Mouse (Mus musculus) liver, embryonic 16.5 days (tissue): Measurements from ENCODE around the gene Clec12a. TPM values are rescaled to one million over a fixed set of nuclear protein-coding genes. Genes with fewer than 3 reads are reported as not detected.

Source experiments
- ATAC-seq: fragments of 200-750 bp; cut with Nextera tagmentation; 2 replicates; pipeline ENCODE4 v1.8.0; 2017; ENCODE audit warnings: low read depth, mild to moderate bottlenecking, moderate number of reproducible peaks, moderate library complexity
- H3K27ac ChIP-seq: fragments of 300-500 bp; sonication (generic); 2 replicates; pipeline ENCODE4 v1.5.1; 2014; ENCODE audit warnings: mild to moderate bottlenecking, low read length
- H3K27me3 ChIP-seq: fragments of 300-500 bp; sonication (generic); 2 replicates; pipeline ENCODE4 v1.6.1; 2014; ENCODE audit warnings: low read depth, low read length, mixed read lengths; ENCODE audit not compliant: control insufficient read depth, insufficient read depth
- H3K36me3 ChIP-seq: fragments of 300-500 bp; sonication (generic); 2 replicates; pipeline ENCODE4 v1.6.1; 2014; ENCODE audit warnings: mild to moderate bottlenecking; ENCODE audit not compliant: control insufficient read depth, insufficient read depth
- H3K4me1 ChIP-seq: fragments of 300-500 bp; sonication (generic); 2 replicates; pipeline ENCODE4 v1.6.1; 2014; ENCODE audit warnings: low read depth, low read length, mixed read lengths; ENCODE audit not compliant: control insufficient read depth
- H3K4me2 ChIP-seq: fragments of 300-500 bp; sonication (generic); 2 replicates; pipeline ENCODE4 v1.6.1; 2014; ENCODE audit warnings: low read depth, low read length, mixed read lengths
- H3K4me3 ChIP-seq: fragments of 300-500 bp; sonication (generic); 2 replicates; pipeline ENCODE4 v1.5.1; 2014; ENCODE audit warnings: low read depth, mild to moderate bottlenecking, low read length
- H3K9ac ChIP-seq: fragments of 300-500 bp; sonication (generic); 2 replicates; pipeline ENCODE4 v1.6.1; 2014; ENCODE audit warnings: low read depth, low read length
- H3K9me3 ChIP-seq: fragments of 300-500 bp; sonication (generic); replicated peaks from 2 replicates; pipeline ENCODE4 v1.6.1; 2016; ENCODE audit warnings: low read length; ENCODE audit not compliant: control insufficient read depth
- WGBS: fragments of 180-500 bp; shearing (Covaris S2); extraction: QIAGEN DNeasy Blood & Tissue Kit; methylation state at CpG from one replicate; pipeline ENCODE4 v1.1.7; 2014; ENCODE audit not compliant: insufficient replicate concordance; 5-methylcytosine and 5-hydroxymethylcytosine counted together
- polyA plus RNA-seq: library from polyadenylated mRNA; unstranded; fragments of >200 nt; fragmentation: Nextera tagmentation; extraction: Ambion mirVana; gene quantifications from 2 replicates; pipeline ENCODE4 v1.2.1, GENCODE M21; 2015

The Clec12a gene
- polyA plus RNA-seq, 1 experiment from 2014 or later: 13.1 TPM

- 66% methylated on average over 2 of the region's 2 CpGs for WGBS
- no peak within 1 kb of the TSS for H3K4me3 ChIP-seq
- H3K4me2 ChIP-seq: no peak within 1 kb of the TSS
- no peaks in the 10 kb centered on the region for H3K27me3 ChIP-seq
- H3K9ac ChIP-seq: no peak within 1 kb of the TSS
- ATAC-seq: no peak
- no peaks in the 10 kb centered on the region for H3K4me1 ChIP-seq
- no peaks in the 10 kb centered on the region for H3K9me3 ChIP-seq
- no peaks in the 10 kb centered on the region for H3K36me3 ChIP-seq
- H3K27ac ChIP-seq: no peak within 1 kb of the TSS
These were observed 43.3 kb downstream of the Clec12a start, which contains the start of gene Clec12b for GRCm38 (mm10) chr6:129385774-129386173. Clec12b (minus strand) TSS chr6:129385874.

GRCm38 (mm10) chr6:129393087-129393720 is 50.7 kb downstream of the Clec12a start:
- Histone ChIP-seq H3K27ac (no peak overlapping the region), H3K4me3 (no peak overlapping the region), H3K4me2 (no peak overlapping the region), H3K27me3 (no peaks in the 10 kb centered on the region), H3K9ac (no peak overlapping the region), H3K9me3 (no peaks in the 10 kb centered on the region), H3K36me3 (no peaks in the 10 kb centered on the region), H3K4me1 (no peaks in the 10 kb centered on the region)
- no peak for ATAC-seq
- WGBS: 17% methylated on average over 2 of the region's 2 CpGs

GRCm38 (mm10) chr6:129393732-129394131 is 51.2 kb downstream of the Clec12a start:
- Histone ChIP-seq H3K27me3 (no peaks in the 10 kb centered on the region), H3K27ac (no peak overlapping the region), H3K9ac (no peak overlapping the region), H3K4me2 (no peak overlapping the region), H3K9me3 (no peaks in the 10 kb centered on the region), H3K4me1 (no peaks in the 10 kb centered on the region), H3K4me3 (no peak overlapping the region), H3K36me3 (no peaks in the 10 kb centered on the region)
- ATAC-seq: no peak
- WGBS: 56% methylated on average over 6 of the region's 6 CpGs

GRCm38 (mm10) chr6:129396997-129397396 is 54.5 kb downstream of the Clec12a start, which contains the start of gene Clec1b:
Clec1b (plus strand) TSS chr6:129397297.
- Histone ChIP-seq H3K4me1 (no peaks in the 10 kb centered on the region), H3K4me3 (no peak within 1 kb of the TSS), H3K27ac (peak within 1 kb of the TSS; percentile 37; the same call in 1 of the 2 replicates), H3K9me3 (no peaks in the 10 kb centered on the region), H3K27me3 (no peaks in the 10 kb centered on the region), H3K36me3 (no peaks in the 10 kb centered on the region), H3K4me2 (no peak within 1 kb of the TSS), H3K9ac (no peak within 1 kb of the TSS)
- 45% methylated on average over 8 of the region's 8 CpGs for WGBS
- ATAC-seq: no peak

- H3K27me3 ChIP-seq: no peaks in the 10 kb centered on the region
- no peaks in the 10 kb centered on the region for H3K4me1 ChIP-seq
- 36% methylated on average over 6 of the region's 6 CpGs for WGBS
- H3K27ac ChIP-seq: no peak overlapping the region
- ATAC-seq: peak; percentile 70
- no peaks in the 10 kb centered on the region for H3K36me3 ChIP-seq
- no peak overlapping the region for H3K9ac ChIP-seq
- no peak overlapping the region for H3K4me3 ChIP-seq
- H3K4me2 ChIP-seq: no peak overlapping the region
- no peaks in the 10 kb centered on the region for H3K9me3 ChIP-seq
These were observed 57.5 kb downstream of the Clec12a start for GRCm38 (mm10) chr6:129399945-129400344.

- H3K4me3 ChIP-seq: no peak overlapping the region
- ATAC-seq: no peak
- H3K27me3 ChIP-seq: no peaks in the 10 kb centered on the region
- 55% methylated on average over 2 of the region's 2 CpGs for WGBS
- H3K36me3 ChIP-seq: no peaks in the 10 kb centered on the region
- H3K9ac ChIP-seq: no peak overlapping the region
- H3K9me3 ChIP-seq: no peaks in the 10 kb centered on the region
- H3K4me1 ChIP-seq: no peaks in the 10 kb centered on the region
- no peak overlapping the region for H3K4me2 ChIP-seq
- H3K27ac ChIP-seq: no peak overlapping the region
These were observed 59.9 kb downstream of the Clec12a start for GRCm38 (mm10) chr6:129402404-129402803.

GRCm38 (mm10) chr6:129403391-129403790 is 60.9 kb downstream of the Clec12a start:
- Histone ChIP-seq H3K9me3 (no peaks in the 10 kb centered on the region), H3K9ac (no peak overlapping the region), H3K4me3 (no peak overlapping the region), H3K4me1 (no peaks in the 10 kb centered on the region), H3K27ac (no peak overlapping the region), H3K36me3 (no peaks in the 10 kb centered on the region), H3K4me2 (no peak overlapping the region), H3K27me3 (no peaks in the 10 kb centered on the region)
- ATAC-seq: no peak
- 70% methylated on average over 6 of the region's 6 CpGs for WGBS

- no peak overlapping the region for H3K9ac ChIP-seq
- H3K36me3 ChIP-seq: no peaks in the 10 kb centered on the region
- H3K4me3 ChIP-seq: no peak overlapping the region
- no peak overlapping the region for H3K4me2 ChIP-seq
- H3K27ac ChIP-seq: no peak overlapping the region
- ATAC-seq: peak; percentile 37; the same call in 1 of the 2 replicates
- H3K4me1 ChIP-seq: no peaks in the 10 kb centered on the region
- H3K27me3 ChIP-seq: no peaks in the 10 kb centered on the region
- no peaks in the 10 kb centered on the region for H3K9me3 ChIP-seq
These were observed 63.5 kb downstream of the Clec12a start for GRCm38 (mm10) chr6:129405999-129406398.

- H3K4me1 ChIP-seq: no peaks in the 10 kb centered on the region
- H3K4me2 ChIP-seq: no peak overlapping the region
- H3K27ac ChIP-seq: peak overlapping the region; percentile 56; the same call in 1 of the 2 replicates
- ATAC-seq: peak; percentile 52
- H3K4me3 ChIP-seq: no peak overlapping the region
- no peaks in the 10 kb centered on the region for H3K9me3 ChIP-seq
- H3K9ac ChIP-seq: no peak overlapping the region
- H3K36me3 ChIP-seq: no peaks in the 10 kb centered on the region
- WGBS: 12% methylated on average over 2 of the region's 2 CpGs
- H3K27me3 ChIP-seq: no peaks in the 10 kb centered on the region
These were observed 64.8 kb downstream of the Clec12a start for GRCm38 (mm10) chr6:129407324-129407723.
